ENCODE assay signal across 8 mouse cellular contexts in the genomic region with DNA sequence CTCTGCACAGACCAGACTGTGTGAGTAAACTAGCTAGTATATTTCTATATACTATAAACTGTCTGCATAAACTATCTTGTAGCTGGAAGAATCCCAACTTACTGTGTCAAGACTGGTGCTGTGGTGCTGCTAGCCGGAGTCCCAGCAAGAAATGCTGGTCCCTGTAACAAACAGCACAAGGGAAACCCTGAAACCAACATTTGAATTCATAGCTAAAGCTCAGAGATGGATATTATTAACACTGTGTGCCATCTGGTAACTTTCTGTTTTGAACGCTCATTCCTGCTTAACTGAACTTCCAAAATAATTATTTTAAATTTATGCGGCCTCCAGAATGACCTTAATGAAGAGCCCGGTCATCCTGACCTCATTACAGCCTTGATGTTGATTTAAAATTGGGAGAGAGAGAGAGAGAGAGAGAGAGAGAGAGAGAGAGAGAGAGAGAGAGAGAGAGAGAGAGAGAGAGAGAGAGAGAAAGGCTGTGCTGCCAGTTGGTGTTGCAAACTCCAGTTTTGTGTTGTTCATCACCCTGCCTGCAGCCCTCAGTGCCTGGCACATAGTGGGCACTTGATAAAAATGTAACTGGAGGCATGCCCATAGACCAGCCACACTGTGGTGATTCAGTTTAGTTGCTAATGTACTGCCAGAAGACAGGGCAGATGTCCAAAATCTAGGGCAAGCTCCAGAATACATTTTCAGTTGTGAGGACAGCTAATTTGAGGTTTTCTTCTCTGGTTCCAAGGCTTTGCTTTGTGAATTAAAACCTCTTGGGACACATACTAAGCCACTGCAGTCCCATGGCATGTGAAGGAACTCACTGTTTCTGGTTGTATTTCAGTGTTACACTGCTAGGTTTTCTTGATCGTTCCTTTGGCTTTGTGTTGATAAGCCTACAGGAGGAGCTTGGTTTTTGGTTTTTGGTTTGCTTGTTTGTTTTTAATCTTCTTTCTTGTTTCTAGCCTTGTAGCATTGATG. TPM values are rescaled to one million over a fixed set of nuclear protein-coding genes. Genes with fewer than 3 reads are reported as not detected.
DNase-seq lines count a peak whose midpoint lies in the region; ATAC-seq and TF ChIP-seq lines count a peak whose summit lies in the region.
"Had no signal": no experiment of that assay in that cellular context is flagged by ENCODE, and none has a peak within 500 bp of the region (broad histone marks: within the 10 kb centered on the region; RNA-seq: fewer than 3 reads in every experiment).

No protein-coding gene starts in this region.

- 0 out of 2 replicates have a peak overlapping the region, but pooled peaks have one; percentile 10 for H3K27ac ChIP-seq in heart, embryonic 16.5 days (ENCODE audit: low read length)
- no peak overlapping the region for H3K27ac ChIP-seq in kidney, embryonic 16.5 days (ENCODE audit: low read length)
- H3K27ac ChIP-seq: heart, embryonic 15.5 days had no signal

- no peak for ATAC-seq in heart, embryonic 16.5 days (replicated peaks; ENCODE audit: extremely low read depth, insufficient read depth, low FRiP score)
- ATAC-seq in megakaryocyte progenitor cell, adult 5-6 weeks (replicated peaks; ENCODE audit: poor library complexity) = no peak
- ATAC-seq in kidney, embryonic 16.5 days (ENCODE audit: low FRiP score, low TSS enrichment) = no peak

- 69% methylated on average over 5 of the region's 5 CpGs for WGBS in lung, adult 2 months
- 77% methylated on average over 5 of the region's 5 CpGs for WGBS in heart, embryonic 16.5 days
- 75% methylated on average over 5 of the region's 5 CpGs for WGBS in kidney, embryonic 16.5 days

- no peak for TF ChIP-seq POLR2A in lung, adult 2 months (IDR thresholded peaks at IDR 0.05; ENCODE audit: borderline replicate concordance, extremely low read depth, low read depth, low read length)

- H3K27me3 ChIP-seq in heart, embryonic 16.5 days (ENCODE audit: control insufficient read depth, insufficient read depth, low read length) = no peaks in the 10 kb centered on the region
- no peaks in the 10 kb centered on the region for H3K27me3 ChIP-seq in kidney, embryonic 16.5 days (ENCODE audit: insufficient read depth, low read length)
- H3K27me3 ChIP-seq: heart, embryonic 15.5 days had no signal

- H3K4me3 ChIP-seq in lung, adult 2 months (replicated peaks; ENCODE audit: extremely low read depth, low read depth, low read length) = no peak overlapping the region
- no peak overlapping the region for H3K4me3 ChIP-seq in heart, embryonic 16.5 days (ENCODE audit: low read length)
- no peak overlapping the region for H3K4me3 ChIP-seq in kidney, embryonic 16.5 days (ENCODE audit: low read length)
- H3K4me3 ChIP-seq: heart, embryonic 15.5 days had no signal

- peak; percentile 16 for DNase-seq in lung, postnatal 10 days
- no peak for DNase-seq in lung, adult 2 months
- peak; percentile 73 to 82 for DNase-seq in cerebellum, adult 18-20 months
- peak; percentile 84 to 87 for DNase-seq in left cerebral cortex, postnatal 36 days (ENCODE audit: low spot score in 2 of 2)

- H3K4me1 ChIP-seq in lung, adult 2 months (ENCODE audit: control insufficient read depth, insufficient read depth, low read length) = no peaks in the 10 kb centered on the region
- 0 out of 2 replicates have a peak, but pooled peaks cover 4% of the 10 kb centered on the region for H3K4me1 ChIP-seq in heart, embryonic 16.5 days (ENCODE audit: control insufficient read depth, insufficient read depth, low read length)
- no peaks in the 10 kb centered on the region for H3K4me1 ChIP-seq in kidney, embryonic 16.5 days (ENCODE audit: insufficient read depth, low read length)
- H3K4me1 ChIP-seq: heart, embryonic 15.5 days had no signal

- H3K9me3 ChIP-seq in heart, embryonic 16.5 days (replicated peaks; ENCODE audit: control insufficient read depth, low read length) = peaks cover 2% of the 10 kb centered on the region; the same call in 1 of the 2 replicates
- 0 out of 2 replicates have a peak, but pooled peaks cover 2% of the 10 kb centered on the region for H3K9me3 ChIP-seq in kidney, embryonic 16.5 days (ENCODE audit: low read length)
- H3K9me3 ChIP-seq: heart, embryonic 15.5 days had no signal

- H3K36me3 ChIP-seq in heart, embryonic 16.5 days (ENCODE audit: control insufficient read depth, insufficient read depth) = no peaks in the 10 kb centered on the region
- no peaks in the 10 kb centered on the region for H3K36me3 ChIP-seq in kidney, embryonic 16.5 days (ENCODE audit: insufficient read depth, low read length)
- H3K36me3 ChIP-seq: heart, embryonic 15.5 days had no signal

- TF ChIP-seq CTCF in lung, adult 2 months (IDR thresholded peaks at IDR 0.05; ENCODE audit: insufficient read depth, low read length) = no peak

- intact Hi-C loops in left cerebral cortex, postnatal 36 days (cut with DNase I) = loop anchor here (5.0 kb wide), 1 partner anchor 35 kb away; no protein-coding TSS in a partner anchor

- no peak overlapping the region for H3K9ac ChIP-seq in heart, embryonic 16.5 days (ENCODE audit: low read length)
- no peak overlapping the region for H3K9ac ChIP-seq in kidney, embryonic 16.5 days (replicated peaks; ENCODE audit: low read length)
- H3K9ac ChIP-seq: heart, embryonic 15.5 days had no signal

- H3K4me2 ChIP-seq in heart, embryonic 16.5 days (ENCODE audit: low read depth, low read length) = no peak overlapping the region
- H3K4me2 ChIP-seq in kidney, embryonic 16.5 days (replicated peaks; ENCODE audit: low read depth, low read length) = no peak overlapping the region
- H3K4me2 ChIP-seq: heart, embryonic 15.5 days had no signal

RNA-seq across cellular contexts. Expression of a gene that starts 24.2 kb away (rescaled TPM):
- polyA plus RNA-seq in lung, adult 2 months (2012; rRNA removed) = not detected in 2 replicates
- not detected in 2 replicates for polyA plus RNA-seq in heart, embryonic 16.5 days (2015; fragmentation: Nextera tagmentation; extraction: Ambion mirVana)
- not detected for total RNA-seq in left cerebral cortex, postnatal 36 days (2021)
- not detected in 2 replicates for total RNA-seq in megakaryocyte progenitor cell, adult 5-6 weeks (2015)
- total RNA-seq in megakaryocyte progenitor cell, adult 5-6 weeks (2017) = not detected in 2 replicates
- not detected in 2 replicates for polyA plus RNA-seq in kidney, embryonic 16.5 days (2015; fragmentation: Nextera tagmentation; extraction: Ambion mirVana)
- polyA plus RNA-seq: heart, embryonic 15.5 days had no signal
